Mouse (Mus musculus): ENCODE measurements around the gene Mast4. TPM values are rescaled to one million over a fixed set of nuclear protein-coding genes. Genes with fewer than 3 reads are reported as not detected.

Mast4 gene
- total and polyA plus RNA-seq, 3 experiments = 0.99 to 7.4 (median 6.1) TPM

DNA sequence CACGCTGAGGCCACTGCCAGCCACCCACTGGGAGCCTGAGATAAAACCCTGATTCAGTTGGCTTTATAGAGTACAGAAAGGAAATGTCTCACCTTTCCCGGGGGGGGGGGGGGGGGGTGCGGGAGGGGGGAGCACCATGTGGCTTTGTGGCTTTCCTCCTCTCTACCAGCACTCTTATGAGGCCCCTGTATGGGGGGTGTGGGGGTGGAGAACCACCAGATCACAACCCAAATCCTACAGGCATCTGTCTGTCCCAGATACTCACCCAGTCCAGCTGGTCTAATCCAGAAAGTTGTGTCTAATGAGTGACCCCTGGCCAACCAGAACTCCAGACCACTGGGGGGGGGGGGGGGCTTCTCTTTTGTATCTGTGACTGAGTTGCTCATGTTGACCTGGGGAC is 15.0 kb downstream of the Mast4 start:
- Histone ChIP-seq H3K27ac (ENCODE audit: insufficient read depth, low read depth) (no peak overlapping the region), H3K27me3 (replicated peaks) (no peaks in the 10 kb centered on the region), H3K9ac (ENCODE audit: insufficient read depth, low read depth) (no peak overlapping the region), H3K4me2 (ENCODE audit: insufficient read depth, low read depth, poor library complexity, severe bottlenecking) (no peak overlapping the region), H3K9me3 (replicated peaks; ENCODE audit: low read length) (peaks cover 3% of the 10 kb centered on the region), H3K4me3 (replicated peaks in 1 of 3; ENCODE audit: low read depth in 2 of 3, low read length in 2 of 3, poor library complexity in 1 of 3) (no peak overlapping the region), H3K4me1 (ENCODE audit: control insufficient read depth in 1 of 2, insufficient read depth in 2 of 2) (peaks cover 7 to 16% of the 10 kb centered on the region in 2 experiments; a peak in 3 of 4 replicates), H3K36me3 (replicated peaks in 1 of 2; ENCODE audit: control insufficient read depth in 1 of 2, insufficient read depth in 1 of 2, low read length in 1 of 2) (no peaks in the 10 kb centered on the region), H3K79me2 (replicated peaks; ENCODE audit: control insufficient read depth, extremely low read depth, insufficient read depth, poor library complexity, severe bottlenecking) (no peaks in the 10 kb centered on the region)
- DNase-seq (ENCODE audit: extremely low read depth) = no peak
- dilution Hi-C loops (cut with MboI; ENCODE audit: extremely low pct_ligation_motif_present, extremely low pct_unique_long_range_greater_than_20kb, low sequenced_read_pairs) (no loop called here), in situ Hi-C loops (cut with MboI; ENCODE audit: low pct_ligation_motif_present, low pct_unique_long_range_greater_than_20kb, low sequenced_read_pairs) (no loop called here)
- TF ChIP-seq IRF4 (IDR thresholded peaks at IDR 0.05; ENCODE audit: low read depth, low read length) = no peak
- TF ChIP-seq GABPA (IDR thresholded peaks at IDR 0.05; ENCODE audit: insufficient replicate concordance, low read depth, low read length) = no peak
- no peak for TF ChIP-seq CTCF (conservative IDR thresholded peaks at IDR 0.05 in 1 of 2, IDR thresholded peaks at IDR 0.05 in 1 of 2; ENCODE audit: low read depth in 2 of 2, low read length in 2 of 2)
- TF ChIP-seq MYC (IDR thresholded peaks at IDR 0.05; ENCODE audit: low read depth, low read length) = no peak
- no peak for TF ChIP-seq CHD1 (IDR thresholded peaks at IDR 0.05; ENCODE audit: low read depth, low read length)
- no peak for TF ChIP-seq RCOR1 (conservative IDR thresholded peaks at IDR 0.05; ENCODE audit: low read depth, low read length)
- no peak for TF ChIP-seq SIN3A (IDR thresholded peaks at IDR 0.05; ENCODE audit: low read length)
- TF ChIP-seq RAD21 (IDR thresholded peaks at IDR 0.05; ENCODE audit: low read depth, low read length) = no peak
- no peak for TF ChIP-seq JUND (conservative IDR thresholded peaks at IDR 0.05; ENCODE audit: low read depth, low read length)
- TF ChIP-seq ZKSCAN1 (IDR thresholded peaks at IDR 0.05; ENCODE audit: borderline replicate concordance, low read depth, low read length) = no peak
- TF ChIP-seq JUN (IDR thresholded peaks at IDR 0.05; ENCODE audit: insufficient read depth, low read depth, low read length) = no peak
- TF ChIP-seq E2F4 (IDR thresholded peaks at IDR 0.05; ENCODE audit: insufficient replicate concordance, low read depth, low read length) = no peak
- no peak for TF ChIP-seq KAT2A (IDR thresholded peaks at IDR 0.05; ENCODE audit: insufficient replicate concordance, low read length)
- TF ChIP-seq ZC3H11A (IDR thresholded peaks at IDR 0.05; ENCODE audit: low read depth, low read length) = no peak
- TF ChIP-seq MAX (IDR thresholded peaks at IDR 0.05; ENCODE audit: low read length) = no peak
- TF ChIP-seq ZMIZ1 (IDR thresholded peaks at IDR 0.05; ENCODE audit: low read depth, low read length) = no peak
- TF ChIP-seq BHLHE40 (IDR thresholded peaks at IDR 0.05; ENCODE audit: low read depth, low read length) = no peak
- no peak for TF ChIP-seq HCFC1 (IDR thresholded peaks at IDR 0.05; ENCODE audit: low read depth, low read length)
- TF ChIP-seq PAX5 (IDR thresholded peaks at IDR 0.05; ENCODE audit: low read length) = no peak

DNA sequence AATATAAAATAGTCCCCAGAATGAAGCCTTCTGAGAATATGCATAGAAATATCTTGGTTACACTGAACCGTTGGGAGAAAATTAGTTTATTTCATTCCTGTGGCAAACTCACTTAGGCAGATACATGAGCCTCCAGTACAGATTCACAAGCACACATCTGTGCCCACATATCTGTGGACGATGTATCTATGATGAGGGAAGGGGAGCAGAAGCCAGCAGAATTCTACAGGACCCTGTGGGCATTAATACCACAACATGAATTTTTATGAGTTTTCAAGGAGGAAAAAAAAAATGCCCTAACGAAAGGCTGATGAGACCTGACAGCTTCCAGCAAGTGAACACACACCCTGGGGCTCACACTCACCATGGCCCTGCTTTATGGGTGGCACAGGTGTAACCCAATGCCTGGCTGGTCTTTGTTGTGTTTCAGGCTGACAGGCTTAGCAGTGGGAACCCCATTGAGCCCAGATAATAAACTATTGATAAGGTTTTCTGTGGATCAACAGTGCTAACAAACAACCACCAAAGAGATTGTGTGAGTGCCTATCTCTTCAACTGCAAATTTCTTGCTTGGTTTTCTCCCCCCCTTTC is 17.4 kb downstream of the Mast4 start:
- no peak for DNase-seq (ENCODE audit: extremely low read depth)
- Histone ChIP-seq H3K79me2 (replicated peaks; ENCODE audit: control insufficient read depth, extremely low read depth, insufficient read depth, poor library complexity, severe bottlenecking) (no peaks in the 10 kb centered on the region), H3K27me3 (replicated peaks) (no peaks in the 10 kb centered on the region), H3K4me3 (replicated peaks in 1 of 3; ENCODE audit: low read depth in 2 of 3, low read length in 2 of 3, poor library complexity in 1 of 3) (no peak overlapping the region), H3K9ac (ENCODE audit: insufficient read depth, low read depth) (no peak overlapping the region), H3K4me1 (ENCODE audit: control insufficient read depth in 1 of 2, insufficient read depth in 2 of 2) (peaks cover 4 to 16% of the 10 kb centered on the region in 2 experiments; a peak in 3 of 4 replicates), H3K27ac (ENCODE audit: insufficient read depth, low read depth) (no peak overlapping the region), H3K4me2 (ENCODE audit: insufficient read depth, low read depth, poor library complexity, severe bottlenecking) (no peak overlapping the region), H3K36me3 (replicated peaks in 1 of 2; ENCODE audit: control insufficient read depth in 1 of 2, insufficient read depth in 1 of 2, low read length in 1 of 2) (no peaks in the 10 kb centered on the region), H3K9me3 (replicated peaks; ENCODE audit: low read length) (peaks cover 3% of the 10 kb centered on the region)
- in situ Hi-C loops (cut with MboI; ENCODE audit: low pct_ligation_motif_present, low pct_unique_long_range_greater_than_20kb, low sequenced_read_pairs) = no loop called here
- dilution Hi-C loops (cut with MboI; ENCODE audit: extremely low pct_ligation_motif_present, extremely low pct_unique_long_range_greater_than_20kb, low sequenced_read_pairs) = no loop called here
- TF ChIP-seq CHD1 (IDR thresholded peaks at IDR 0.05; ENCODE audit: low read depth, low read length) = no peak

Measured in CH12.LX (cell line).